Mouse (Mus musculus) lung, embryonic 16.5 days (tissue): ENCODE data around the gene Cdk4. TPM values are rescaled to one million over a fixed set of nuclear protein-coding genes. Genes with fewer than 3 reads are reported as not detected.

ENCODE experiments used
- ATAC-seq: fragments of 200-750 bp; cut with Nextera tagmentation; 2 replicates; pipeline ENCODE4 v1.8.0; 2017; ENCODE audit warnings: low read depth, mild to moderate bottlenecking, moderate library complexity
- H3K27ac ChIP-seq: fragments of 300-500 bp; sonication (generic); 2 replicates; pipeline ENCODE4 v1.5.1; 2014; ENCODE audit warnings: mild to moderate bottlenecking, control low read depth, low read length
- H3K27me3 ChIP-seq: fragments of 300-500 bp; sonication (generic); 2 replicates; pipeline ENCODE4 v1.6.1; 2014; ENCODE audit warnings: low read depth, low read length, mixed read lengths; ENCODE audit not compliant: control insufficient read depth, insufficient read depth
- H3K36me3 ChIP-seq: fragments of 300-500 bp; sonication (generic); 2 replicates; pipeline ENCODE4 v1.6.1; 2014; ENCODE audit warnings: low read length; ENCODE audit not compliant: control insufficient read depth, insufficient read depth
- H3K4me1 ChIP-seq: fragments of 300-500 bp; sonication (generic); replicated peaks from 2 replicates; pipeline ENCODE4 v1.6.1; 2014; ENCODE audit warnings: low read length, mixed read lengths; ENCODE audit not compliant: control insufficient read depth, insufficient read depth
- H3K4me2 ChIP-seq: fragments of 300-500 bp; sonication (generic); 2 replicates; pipeline ENCODE4 v1.6.1; 2014; ENCODE audit warnings: low read depth, low read length, control low read depth
- H3K4me3 ChIP-seq: fragments of 300-500 bp; sonication (generic); 2 replicates; pipeline ENCODE4 v1.5.1; 2014; ENCODE audit warnings: mild to moderate bottlenecking, low read length, control low read depth
- H3K9ac ChIP-seq: fragments of 300-500 bp; sonication (generic); 2 replicates; pipeline ENCODE4 v1.6.1; 2014; ENCODE audit warnings: low read length, control low read depth
- H3K9me3 ChIP-seq: fragments of 300-500 bp; sonication (generic); 2 replicates; pipeline ENCODE4 v1.6.1; 2016; ENCODE audit warnings: low read length; ENCODE audit not compliant: control insufficient read depth
- WGBS: fragments of 180-500 bp; shearing (Covaris S2); extraction: QIAGEN DNeasy Blood & Tissue Kit; methylation state at CpG from one replicate; pipeline ENCODE4 v1.1.7; 2014; 5-methylcytosine and 5-hydroxymethylcytosine counted together
- polyA plus RNA-seq: library from polyadenylated mRNA; unstranded; fragments of >200 nt; fragmentation: Nextera tagmentation; extraction: Ambion mirVana; gene quantifications from 2 replicates; pipeline ENCODE4 v1.2.1, GENCODE M21; 2015

The Cdk4 gene
- polyA plus RNA-seq, 1 experiment from 2014 or later = 1,646 TPM

DNA sequence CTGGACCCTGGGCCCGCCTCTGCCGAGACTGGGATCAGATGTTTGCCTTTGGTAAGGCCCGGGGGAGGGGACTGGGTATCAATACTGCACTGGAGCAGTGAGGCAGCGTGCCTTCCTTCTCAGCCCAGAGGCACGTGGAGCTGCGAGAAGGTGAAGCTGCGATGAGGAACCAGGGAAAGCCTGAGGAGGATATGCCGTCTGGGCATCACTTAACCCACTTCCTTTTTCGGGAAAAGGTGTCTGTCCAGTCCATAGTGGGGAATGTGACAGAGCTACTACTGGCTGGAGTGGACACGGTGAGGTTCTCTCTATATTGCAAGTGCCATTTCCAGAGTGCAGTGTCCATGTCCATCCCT, 13.2 kb upstream of the Cdk4 start:
- H3K4me2 ChIP-seq = no peak overlapping the region
- no peak overlapping the region for H3K27ac ChIP-seq
- no peak overlapping the region for H3K4me3 ChIP-seq
- H3K9me3 ChIP-seq = no peaks in the 10 kb centered on the region
- no peak for ATAC-seq
- H3K27me3 ChIP-seq = peaks cover 46% of the 10 kb centered on the region
- 13% methylated on average over 10 of the region's 10 CpGs for WGBS
- peaks cover 2% of the 10 kb centered on the region; the same call in 1 of the 2 replicates for H3K4me1 ChIP-seq
- 0 out of 2 replicates have a peak, but pooled peaks cover 2% of the 10 kb centered on the region for H3K36me3 ChIP-seq
- H3K9ac ChIP-seq = no peak overlapping the region

DNA sequence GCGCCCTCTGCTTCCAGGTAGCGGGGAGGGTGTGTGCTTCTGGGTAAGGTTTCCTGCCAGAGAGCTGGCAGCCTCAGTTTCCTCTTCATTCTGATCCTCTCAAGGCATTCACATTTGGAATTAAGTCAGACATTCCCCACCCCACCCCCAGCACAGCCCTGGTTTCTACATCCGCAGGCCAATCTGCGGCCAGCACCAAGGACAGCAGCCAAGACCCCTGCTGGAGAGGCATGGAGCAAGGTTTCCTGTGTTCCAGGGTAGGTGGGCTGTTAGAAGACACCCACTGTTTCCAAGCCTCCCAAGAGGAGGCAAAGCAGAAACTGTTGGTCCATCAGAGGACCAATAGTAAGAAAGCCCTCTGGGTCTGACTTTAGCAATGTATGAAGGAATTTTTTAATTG, 8.7 kb upstream of the Cdk4 start:
- peaks cover 27% of the 10 kb centered on the region for H3K27me3 ChIP-seq
- 54% methylated on average over 4 of the region's 4 CpGs for WGBS
- ATAC-seq = no peak

DNA sequence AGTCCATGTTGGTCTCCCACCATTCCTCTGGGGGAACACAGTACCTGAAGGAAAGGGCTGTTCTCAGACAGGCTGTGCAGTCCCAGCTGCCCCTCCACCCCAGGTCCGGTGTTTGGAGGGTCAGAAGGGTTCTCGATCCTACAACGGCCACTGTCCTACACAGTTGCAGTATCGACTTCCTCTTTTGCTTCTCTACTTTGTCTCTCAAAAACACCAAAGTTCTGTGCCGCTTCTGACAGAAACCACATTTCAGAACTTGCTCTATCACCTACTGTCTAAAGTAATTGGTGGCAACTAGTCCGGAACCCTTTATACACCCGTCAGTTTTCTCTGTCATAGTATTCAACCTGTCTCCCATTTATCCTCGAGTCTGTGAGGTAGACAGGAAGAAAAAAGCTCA, 7.9 kb upstream of the Cdk4 start:
- Histone ChIP-seq H3K9ac (no peak overlapping the region), H3K27ac (no peak overlapping the region), H3K9me3 (no peaks in the 10 kb centered on the region), H3K4me2 (no peak overlapping the region), H3K4me3 (no peak overlapping the region), H3K27me3 (peaks cover 27% of the 10 kb centered on the region), H3K4me1 (peaks cover 13% of the 10 kb centered on the region), H3K36me3 (peaks cover 2% of the 10 kb centered on the region; the same call in 1 of the 2 replicates)
- 84% methylated on average over 8 of the region's 8 CpGs for WGBS
- ATAC-seq = no peak

More for the DNA sequence above, 8.7 kb upstream of the Cdk4 start:
- Histone ChIP-seq H3K9me3 (no peaks in the 10 kb centered on the region), H3K4me2 (no peak overlapping the region), H3K27ac (no peak overlapping the region), H3K4me1 (peaks cover 10% of the 10 kb centered on the region), H3K36me3 (peaks cover 2% of the 10 kb centered on the region; the same call in 1 of the 2 replicates), H3K4me3 (no peak overlapping the region), H3K9ac (no peak overlapping the region)

DNA sequence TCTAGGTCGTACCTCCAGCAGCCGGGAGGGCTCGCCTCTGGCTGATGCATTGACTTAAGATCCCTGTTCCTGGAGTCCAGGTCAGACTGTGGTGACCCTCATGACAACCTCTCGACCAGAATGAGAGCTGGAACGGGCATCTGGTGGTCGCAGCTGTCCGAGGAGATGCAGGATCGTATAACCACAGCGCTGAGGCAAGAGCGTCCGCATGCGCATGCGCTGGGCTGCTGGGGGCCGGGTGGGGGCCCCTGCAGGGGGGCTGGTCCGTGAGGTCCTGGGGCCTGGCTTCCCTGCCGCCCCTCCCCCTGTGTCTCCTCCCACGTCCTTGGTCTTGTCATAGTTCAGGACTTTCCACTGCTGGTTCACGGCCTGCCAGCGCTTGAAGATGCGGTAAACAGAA, 6.8 kb upstream of the Cdk4 start:
- 82% methylated on average over 20 of the region's 20 CpGs for WGBS
- no peak for ATAC-seq
- Histone ChIP-seq H3K4me2 (no peak overlapping the region), H3K9ac (no peak overlapping the region), H3K27me3 (peaks cover 16% of the 10 kb centered on the region), H3K9me3 (no peaks in the 10 kb centered on the region), H3K36me3 (peaks cover 2% of the 10 kb centered on the region; the same call in 1 of the 2 replicates), H3K4me1 (peaks cover 13% of the 10 kb centered on the region), H3K27ac (no peak overlapping the region), H3K4me3 (no peak overlapping the region)

DNA sequence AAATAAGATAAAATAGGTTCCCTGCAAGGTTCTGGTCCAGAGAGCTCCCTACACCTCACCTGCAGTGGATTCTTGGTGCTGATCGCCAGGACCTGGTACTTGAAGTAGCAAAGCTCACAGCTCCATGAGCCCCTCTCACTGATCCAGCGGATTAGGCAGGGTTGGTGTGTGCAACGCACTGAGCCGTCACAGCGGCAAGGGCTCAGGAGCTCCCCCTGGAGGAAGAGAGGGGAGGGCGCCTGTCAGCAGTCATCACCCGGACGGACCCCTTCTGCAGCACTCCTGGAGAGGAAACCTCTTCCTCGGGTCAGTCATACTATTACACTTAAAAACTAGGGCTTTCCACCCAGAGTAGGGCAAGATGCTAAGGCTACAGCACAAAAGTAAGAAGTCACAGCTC, 5.2 kb upstream of the Cdk4 start:
- H3K36me3 ChIP-seq = peaks cover 2% of the 10 kb centered on the region; the same call in 1 of the 2 replicates
- H3K27me3 ChIP-seq = peaks cover 12% of the 10 kb centered on the region
- H3K9me3 ChIP-seq = no peaks in the 10 kb centered on the region
- H3K4me2 ChIP-seq = peak overlapping the region; percentile 99
- H3K4me1 ChIP-seq = peaks cover 13% of the 10 kb centered on the region
- WGBS = 1% methylated on average over 9 of the region's 9 CpGs
- no peak overlapping the region for H3K9ac ChIP-seq
- no peak overlapping the region for H3K27ac ChIP-seq
- peak overlapping the region; percentile 13; the same call in 1 of the 2 replicates for H3K4me3 ChIP-seq
- ATAC-seq = 0 out of 2 replicates have a peak, but pooled peaks have one; percentile 13

DNA sequence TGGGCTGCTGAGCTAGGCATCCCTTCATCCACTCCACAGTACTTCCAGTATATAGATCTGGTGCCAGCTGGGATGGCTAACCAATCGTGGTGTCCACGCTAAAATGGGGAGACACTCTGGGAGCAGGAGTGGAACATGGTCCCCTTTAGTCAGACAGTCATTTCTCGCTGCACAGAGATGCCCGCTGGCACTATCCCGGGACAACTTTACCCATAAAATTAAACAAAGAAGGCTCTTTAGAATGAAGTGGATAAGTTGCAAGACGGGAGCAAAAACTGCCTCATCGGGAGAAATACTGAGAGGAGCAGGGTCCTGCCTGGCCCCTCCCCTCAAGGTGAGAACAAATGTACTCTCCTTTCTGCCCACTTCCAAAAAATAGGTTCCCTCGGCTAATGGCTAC, 4.6 kb upstream of the Cdk4 start:
- Histone ChIP-seq H3K4me3 (peak overlapping the region; percentile 76), H3K36me3 (peaks cover 2% of the 10 kb centered on the region; the same call in 1 of the 2 replicates), H3K27ac (no peak overlapping the region), H3K4me2 (peak overlapping the region; percentile 99), H3K4me1 (peaks cover 13% of the 10 kb centered on the region), H3K9ac (peak overlapping the region; percentile 79; the same call in 1 of the 2 replicates), H3K9me3 (no peaks in the 10 kb centered on the region), H3K27me3 (peaks cover 12% of the 10 kb centered on the region)
- WGBS = 5% methylated on average over 8 of the region's 8 CpGs
- no peak for ATAC-seq

DNA sequence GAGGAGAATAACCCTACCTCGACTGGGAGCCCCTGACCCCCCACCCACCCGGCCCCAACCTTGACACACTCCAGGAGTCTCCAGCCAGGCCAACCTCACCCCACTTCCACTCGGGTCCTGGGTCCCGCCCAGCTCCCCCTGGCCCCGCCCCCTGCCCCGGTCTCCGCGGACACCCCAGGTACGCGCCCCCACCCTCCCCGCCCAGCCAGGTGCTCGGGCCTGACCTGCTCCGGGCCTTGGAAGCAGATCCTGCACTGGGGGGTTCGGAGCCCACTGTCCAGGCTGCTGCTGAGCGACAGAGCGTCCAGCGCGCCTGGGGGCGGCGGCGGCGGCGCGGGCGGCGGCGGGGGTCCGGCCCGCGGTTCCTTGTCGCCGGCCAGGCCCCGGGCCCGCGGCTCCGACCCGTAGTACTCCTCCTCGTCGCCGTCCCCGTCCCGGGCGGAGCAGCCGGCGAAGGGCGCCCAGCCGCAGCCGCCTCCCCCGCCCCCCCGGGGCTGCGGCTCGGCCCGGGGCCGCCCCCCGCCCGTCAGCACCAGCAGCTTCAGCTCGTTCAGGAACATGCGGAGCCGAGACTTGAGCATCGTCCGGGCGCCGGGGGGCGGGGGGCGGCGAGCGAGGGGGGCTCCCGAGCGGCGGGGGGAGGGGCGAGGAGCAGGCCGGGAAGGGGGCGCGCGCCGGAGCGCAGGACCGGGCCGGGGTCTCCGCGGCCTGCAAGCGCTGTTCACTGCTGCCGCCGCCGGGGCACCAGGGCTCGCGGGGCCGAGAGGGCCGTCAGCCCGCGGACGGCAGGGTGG, 4.0 kb upstream of the Cdk4 start:
- 1% methylated on average over 46 of the region's 92 CpGs for WGBS
- Histone ChIP-seq H3K9ac (peak overlapping the region; percentile 79), H3K4me1 (peaks cover 13% of the 10 kb centered on the region), H3K27me3 (peaks cover 12% of the 10 kb centered on the region), H3K27ac (peak overlapping the region; percentile 66), H3K9me3 (no peaks in the 10 kb centered on the region), H3K36me3 (peaks cover 2% of the 10 kb centered on the region; the same call in 1 of the 2 replicates), H3K4me3 (peak overlapping the region; percentile 76), H3K4me2 (peak overlapping the region; percentile 99)
- no peak; the same call in 1 of the 2 replicates for ATAC-seq

DNA sequence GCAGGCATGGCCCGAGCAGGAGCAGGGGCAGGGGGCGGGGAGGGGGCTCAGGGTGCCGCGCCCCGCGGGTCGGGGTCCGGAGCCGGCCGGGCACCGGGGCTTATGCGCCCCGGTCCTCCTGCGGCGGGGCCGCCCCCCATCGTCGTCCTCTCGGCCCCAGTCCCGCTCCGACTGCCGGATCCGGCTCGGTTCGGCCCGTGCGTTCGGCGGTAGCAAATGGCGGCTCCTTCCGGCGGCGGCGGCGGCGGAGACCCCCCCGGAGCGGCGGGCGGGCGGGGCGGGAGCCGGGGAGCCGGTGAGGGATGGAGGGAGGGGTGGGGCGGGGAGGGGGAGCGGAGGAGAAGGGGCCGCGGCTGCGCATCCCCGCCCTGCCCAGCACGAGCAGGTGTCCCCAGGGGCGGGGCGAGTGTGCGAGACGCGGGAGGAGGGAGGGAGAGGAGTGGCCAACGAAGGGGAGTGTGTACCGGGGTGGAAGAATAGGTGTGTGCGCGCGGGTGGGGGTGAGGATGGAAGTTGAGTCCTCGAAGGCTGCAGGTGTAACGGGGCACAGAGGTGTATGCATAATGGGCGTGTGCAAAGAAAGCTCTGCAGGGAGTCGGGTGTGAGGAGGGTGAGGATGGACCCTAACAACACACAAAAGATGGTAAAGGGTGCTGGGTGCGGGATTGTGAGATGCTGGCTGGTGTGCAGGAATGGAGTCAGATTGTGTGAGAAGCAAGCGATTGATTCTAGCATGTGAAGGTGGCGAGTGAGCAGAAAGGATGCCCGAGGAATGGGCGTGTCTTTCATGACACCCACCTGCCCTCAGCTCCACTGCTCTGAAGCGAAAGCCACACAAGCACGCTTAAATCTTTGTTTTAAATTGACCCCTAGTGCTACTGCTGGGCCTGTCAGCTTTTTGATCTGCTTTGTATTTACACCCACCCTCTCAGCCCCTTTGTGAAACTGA, 3.1 kb upstream of the Cdk4 start, which contains the start of gene March9:
Gene March9 (minus strand): TSS at position 217 of the 949 bp plus-strand sequence.
- peaks cover 8% of the 10 kb centered on the region for H3K36me3 ChIP-seq
- peak; percentile 19; the same call in 1 of the 2 replicates for ATAC-seq
- H3K4me1 ChIP-seq = peaks cover 19% of the 10 kb centered on the region
- no peaks in the 10 kb centered on the region for H3K9me3 ChIP-seq
- peaks cover 12% of the 10 kb centered on the region for H3K27me3 ChIP-seq
- H3K9ac ChIP-seq = peak within 1 kb of the TSS; percentile 79
- WGBS = under 1% methylated on average over 37 of the region's 72 CpGs
- peak within 1 kb of the TSS; percentile 66 for H3K27ac ChIP-seq
- peak within 1 kb of the TSS; percentile 99 for H3K4me2 ChIP-seq
- peak within 1 kb of the TSS; percentile 76 for H3K4me3 ChIP-seq

DNA sequence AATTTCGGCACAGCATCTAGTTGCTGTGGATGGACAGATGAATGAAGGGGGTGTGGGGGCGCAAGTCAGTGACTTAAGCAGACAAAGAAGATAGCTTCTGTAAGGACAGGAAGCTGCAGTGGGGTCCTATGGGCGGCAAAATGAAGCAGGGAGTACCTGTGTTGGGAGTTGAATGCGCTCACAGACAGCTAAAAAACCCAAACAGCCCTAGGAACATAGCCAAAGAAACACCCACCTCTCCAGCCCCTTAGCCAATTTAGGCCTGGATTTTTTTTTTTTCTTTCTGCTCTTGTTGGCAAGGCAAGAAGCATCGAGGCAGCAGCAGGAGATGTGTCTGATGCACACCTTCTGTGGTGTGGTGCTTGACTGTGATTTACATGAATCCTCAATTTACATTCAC, 2.2 kb upstream of the Cdk4 start:
- H3K27ac ChIP-seq = no peak overlapping the region
- H3K4me1 ChIP-seq = peaks cover 19% of the 10 kb centered on the region
- 42% methylated on average over 5 of the region's 5 CpGs for WGBS
- H3K36me3 ChIP-seq = peaks cover 16% of the 10 kb centered on the region
- H3K9me3 ChIP-seq = no peaks in the 10 kb centered on the region
- H3K4me3 ChIP-seq = no peak overlapping the region
- peaks cover 12% of the 10 kb centered on the region for H3K27me3 ChIP-seq
- H3K9ac ChIP-seq = no peak overlapping the region
- H3K4me2 ChIP-seq = no peak overlapping the region
- no peak for ATAC-seq
